Mouse (Mus musculus) layer of hippocampus, adult 8-10 months (tissue): Measurements from ENCODE around the gene Arl4c. TPM values are rescaled to one million over a fixed set of nuclear protein-coding genes. Genes with fewer than 3 reads are reported as not detected.
A peak's percentile ranks its signal among the peaks of the same experiment; 100 is the strongest.
"Not testable (repeated sequence)": the region's sequence is repeated elsewhere in the genome, so short reads cannot be mapped to it uniquely, and the experiment has no call there.

Source experiments
- DNase-seq, 2 experiments: peaks; one replicate each; pipeline ENCODE4 v3.0.0; 2022; ENCODE audit warnings: low spot score in 2 of 2
- total RNA-seq, 4 experiments: library from RNA; stranded (reverse); gene quantifications; 2 replicates each; pipeline ENCODE4 v1.2.4; 2022

The Arl4c gene
- total RNA-seq, 4 experiments from 2014 or later: 31.3 to 41.3 (median 34.3) TPM

DNA sequence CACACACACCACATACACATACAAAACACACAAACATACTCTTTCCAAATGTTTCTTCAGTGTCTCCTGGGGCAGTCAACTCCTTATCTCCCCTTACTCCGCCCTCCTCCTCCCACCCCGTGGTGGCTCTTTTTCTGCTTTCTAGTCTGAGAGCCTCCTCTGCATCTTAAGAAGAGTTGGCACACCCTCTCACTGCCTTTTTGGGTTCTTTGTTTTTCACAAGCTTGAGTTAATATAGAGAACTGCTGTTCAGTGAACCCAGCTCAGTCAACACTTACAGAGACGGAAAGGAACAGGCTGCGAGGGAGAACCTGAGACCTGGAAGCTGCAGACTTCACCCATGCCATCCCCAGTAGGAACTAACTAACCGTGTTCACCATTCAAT, 45.9 kb downstream of the Arl4c start:
- no peak for DNase-seq

DNA sequence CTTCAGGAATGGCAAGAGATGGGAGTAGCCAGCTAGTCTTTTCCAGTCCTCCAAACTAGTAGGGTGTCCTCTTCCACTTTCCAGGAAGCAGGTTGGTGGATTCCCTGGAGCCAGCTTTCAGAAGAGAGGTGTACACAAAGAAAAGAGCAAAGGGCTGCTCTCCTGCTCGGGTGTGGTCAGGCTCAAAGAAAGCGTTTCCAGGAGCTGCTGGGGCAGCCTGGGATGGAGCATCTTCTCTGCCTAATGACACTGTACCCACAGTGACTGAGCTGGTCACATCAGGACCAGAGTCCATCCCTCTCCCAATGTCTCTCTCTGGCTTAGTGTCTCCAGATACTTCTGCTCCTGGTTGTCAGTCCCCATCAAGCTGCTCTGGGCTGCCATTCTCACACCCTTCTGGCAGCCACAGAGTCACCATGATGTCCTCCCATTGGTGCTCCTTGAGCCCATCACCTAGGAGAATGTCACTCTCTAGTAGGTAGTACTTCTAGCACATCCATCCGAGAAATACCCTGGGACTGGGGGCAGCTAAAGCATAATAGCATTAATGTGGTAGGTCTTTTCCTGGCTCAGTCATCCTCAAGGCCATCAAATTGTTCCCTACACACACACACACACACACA, 46.4 kb downstream of the Arl4c start:
- no peak for DNase-seq

DNA sequence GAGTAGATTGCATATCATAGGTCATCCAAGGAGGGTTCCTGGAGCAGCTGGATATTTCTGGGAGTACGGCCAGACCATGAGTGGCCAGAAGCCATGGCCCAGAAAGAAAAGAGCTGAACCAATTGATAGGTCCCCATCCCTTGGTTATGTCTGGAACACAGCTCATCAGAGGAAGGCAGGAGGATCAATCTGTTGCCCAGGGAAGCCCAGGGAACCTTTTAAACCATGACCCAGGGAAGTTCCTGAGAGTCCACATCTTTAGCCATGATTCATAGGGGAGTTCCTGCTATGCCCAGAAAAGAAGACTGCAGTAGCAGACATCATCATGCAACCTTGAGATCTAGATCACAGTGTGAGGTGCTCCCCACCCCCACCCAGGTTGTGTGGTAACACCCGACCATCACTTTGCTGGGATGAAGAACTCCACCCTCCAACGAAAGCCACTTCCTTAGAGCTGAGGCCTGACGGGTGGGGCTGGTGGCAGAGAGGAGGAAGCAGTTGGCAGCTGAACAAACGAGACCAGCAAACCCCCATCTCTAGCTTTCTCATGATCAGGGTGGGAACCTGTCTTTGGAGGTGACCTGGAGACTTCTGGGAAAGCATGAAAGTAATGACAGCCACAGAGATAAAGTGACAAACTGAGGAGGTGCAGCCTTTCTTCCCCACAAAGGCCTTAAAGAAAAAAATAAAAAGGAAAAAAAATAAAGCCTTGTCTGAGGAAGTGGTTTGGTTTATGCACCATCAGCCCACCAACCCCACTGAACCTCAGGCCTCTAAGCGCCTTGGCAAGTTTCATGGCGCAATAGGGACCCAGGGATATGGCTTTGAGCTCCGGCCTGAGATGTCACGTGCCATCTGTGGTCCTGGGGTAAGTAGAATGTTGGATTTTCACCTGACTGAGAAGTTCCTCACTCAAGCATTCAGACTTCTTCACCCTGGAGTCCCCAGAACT, 47.2 kb downstream of the Arl4c start:
- DNase-seq: no peak

DNA sequence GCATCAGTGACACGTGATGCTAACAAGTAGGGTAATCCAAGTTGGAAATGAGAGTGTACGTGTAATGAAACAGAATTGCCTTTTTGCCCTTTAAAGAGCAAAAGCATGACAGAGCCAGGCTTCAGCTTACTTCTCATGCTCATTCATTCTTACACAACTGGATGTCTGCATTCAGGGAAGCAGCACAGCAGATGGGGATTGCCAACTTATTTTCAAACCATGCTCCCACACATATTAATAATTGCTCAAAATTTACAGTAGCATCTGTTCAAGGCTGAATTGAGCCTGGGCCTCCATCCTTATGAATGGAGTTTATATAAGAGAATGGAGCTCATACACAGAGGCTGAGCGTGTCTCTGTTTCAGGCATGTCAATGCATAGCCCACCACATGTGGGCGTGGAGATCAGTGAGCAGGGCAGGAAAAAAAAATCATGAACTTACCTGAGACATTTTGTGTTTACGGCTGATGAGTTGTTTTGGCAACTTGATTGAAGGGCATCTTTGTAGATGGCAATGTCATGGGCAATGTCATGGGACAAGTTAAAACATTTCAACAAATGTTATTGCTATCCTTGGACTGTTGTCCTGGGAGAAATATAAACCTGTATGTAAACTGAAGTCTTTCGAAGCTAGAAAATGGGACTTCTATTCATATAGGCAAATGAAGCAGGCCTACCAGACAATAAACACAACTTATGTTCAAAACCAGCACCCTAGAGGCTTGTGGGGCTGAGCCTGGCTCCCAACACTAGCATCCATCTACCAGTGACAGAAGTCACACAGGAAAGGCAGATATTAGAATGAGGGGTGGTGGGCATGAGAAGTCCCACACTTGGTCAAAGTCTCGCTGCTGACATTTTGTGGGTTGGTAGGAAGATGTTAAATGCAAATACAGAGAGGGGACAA, 48.2 kb downstream of the Arl4c start:
- peak; percentile 39 to 40 for DNase-seq

DNA sequence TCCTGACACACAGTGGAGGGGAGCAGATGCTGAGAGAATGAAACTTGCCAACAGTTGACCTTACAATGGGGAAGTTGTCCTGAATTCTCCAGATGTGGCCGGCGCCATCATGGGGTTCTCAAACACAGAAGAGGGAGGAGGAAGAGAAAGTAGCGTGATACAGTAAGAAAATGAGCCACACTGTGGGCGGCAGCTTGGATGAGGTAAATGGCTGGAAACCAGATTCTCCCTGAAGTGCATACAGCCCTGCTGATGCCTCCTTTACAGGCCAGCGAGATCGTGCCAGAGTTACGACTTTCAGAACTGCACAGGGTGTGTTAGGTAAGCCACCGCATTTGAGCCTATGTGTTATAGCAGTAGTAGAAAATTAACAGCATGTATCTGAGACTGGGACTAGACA, 49.3 kb downstream of the Arl4c start:
- DNase-seq: no peak

DNA sequence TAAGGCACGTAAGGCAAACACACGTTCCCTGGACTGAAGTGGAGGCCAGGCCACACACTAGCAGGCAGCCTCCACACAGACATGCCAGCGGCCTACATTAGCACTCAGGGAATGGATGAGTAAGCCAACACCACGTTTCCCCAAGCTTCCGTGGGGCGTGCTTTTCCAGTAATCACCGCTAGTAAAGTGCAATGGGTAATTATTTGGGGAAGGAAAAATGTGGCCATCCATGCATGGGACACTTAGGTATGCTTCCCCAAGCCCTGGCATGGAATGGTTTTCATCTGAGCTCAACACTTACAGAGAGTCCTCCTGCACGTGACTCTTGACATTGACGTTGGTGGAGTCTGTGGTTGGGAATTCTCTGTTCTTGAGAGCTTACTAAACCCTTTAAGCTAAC, 50.4 kb downstream of the Arl4c start:
- no peak for DNase-seq

DNA sequence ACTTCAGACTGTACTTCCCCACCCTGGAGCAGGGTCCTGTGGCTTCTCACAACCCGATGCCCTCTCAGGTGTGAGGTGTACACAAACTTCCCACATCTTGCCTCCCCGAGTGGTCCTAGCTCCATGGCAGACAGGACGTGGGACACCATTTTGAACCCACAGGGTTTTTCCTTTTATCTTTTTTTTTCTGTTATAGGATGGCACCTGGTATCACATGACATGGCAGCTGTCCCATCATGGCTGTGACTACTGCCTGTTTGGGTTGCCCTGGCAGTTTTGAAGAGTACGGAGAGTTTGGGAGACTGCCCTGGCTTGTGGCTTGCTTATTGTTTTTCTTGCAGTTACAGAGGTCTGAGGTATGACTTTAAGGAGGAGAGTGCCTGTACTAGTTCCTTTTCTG, 53.3 kb downstream of the Arl4c start:
- no peak for DNase-seq

DNA sequence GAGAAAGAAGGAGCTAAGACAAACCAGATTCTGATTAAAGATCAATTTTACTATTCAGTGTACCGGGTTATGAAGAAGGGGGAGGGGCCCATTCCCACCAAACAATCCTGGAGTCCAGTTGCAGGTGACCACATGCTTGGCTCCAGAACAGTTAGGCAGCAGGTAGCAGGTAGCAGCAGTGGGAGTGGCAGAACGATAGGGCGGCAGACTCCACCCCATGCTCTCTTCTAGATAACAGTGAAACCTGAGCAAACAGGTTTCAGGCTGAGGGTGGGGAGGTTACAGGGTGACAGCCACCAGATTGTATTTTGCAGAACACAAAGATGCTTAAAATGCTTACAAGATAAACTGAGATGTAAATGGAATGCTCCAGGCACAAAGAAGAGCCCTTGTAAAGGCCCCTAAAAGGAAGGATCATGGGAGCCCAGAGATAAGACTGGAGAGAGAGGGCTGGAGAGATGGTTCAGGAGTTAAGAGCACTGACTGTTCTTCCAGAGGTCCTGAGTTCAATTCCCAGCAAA, 56.4 kb downstream of the Arl4c start:
- DNase-seq: no peak

DNA sequence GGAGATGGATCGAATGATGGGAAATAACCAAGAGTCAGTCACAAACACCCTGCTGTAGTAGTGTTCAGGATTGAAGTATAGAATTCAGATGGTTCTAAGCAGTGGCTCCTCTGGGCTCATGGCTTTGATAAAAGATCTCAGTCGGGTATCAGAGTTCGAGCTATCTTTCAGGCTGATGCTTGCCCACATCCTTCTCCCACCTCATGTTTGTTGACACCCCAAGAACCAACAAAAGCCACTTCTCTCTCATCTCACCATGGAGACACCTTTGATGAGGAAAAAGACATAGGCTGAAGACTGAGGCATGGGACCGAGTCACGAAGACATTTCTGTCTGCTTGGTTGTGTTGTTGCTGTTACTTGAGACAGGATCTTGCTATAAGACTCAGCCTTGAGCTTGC, 57.6 kb downstream of the Arl4c start:
- no peak for DNase-seq

DNA sequence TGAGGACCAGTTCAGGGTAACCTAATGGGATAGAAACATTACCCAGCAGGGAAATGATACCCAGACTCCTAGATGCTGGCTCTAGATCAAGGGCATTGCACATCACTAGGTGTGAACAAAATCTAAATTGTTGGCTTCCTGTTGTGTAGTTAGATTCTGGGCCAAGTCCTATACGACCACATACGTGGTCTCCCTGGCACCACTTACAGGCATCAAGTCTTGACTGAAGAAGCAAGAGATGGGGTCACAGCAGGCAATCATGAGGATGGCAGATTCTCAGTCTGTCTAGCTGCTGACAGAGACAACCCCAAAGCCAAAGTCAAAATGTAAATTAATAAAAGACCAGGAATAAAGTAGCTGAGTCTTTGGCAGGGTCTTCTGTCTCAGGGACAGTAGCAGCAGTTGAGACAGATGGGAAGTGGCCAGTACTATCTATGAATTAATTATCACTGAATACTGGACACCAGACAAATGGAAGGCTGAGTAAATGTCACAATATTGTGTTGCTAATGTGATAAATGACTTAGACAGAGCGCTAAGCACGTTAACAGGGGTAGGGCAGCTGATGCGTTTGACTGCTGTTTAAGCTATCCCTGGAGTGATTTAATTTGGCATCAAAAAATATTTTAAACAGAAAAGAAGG, 58.7 kb downstream of the Arl4c start:
- DNase-seq: no peak

DNA sequence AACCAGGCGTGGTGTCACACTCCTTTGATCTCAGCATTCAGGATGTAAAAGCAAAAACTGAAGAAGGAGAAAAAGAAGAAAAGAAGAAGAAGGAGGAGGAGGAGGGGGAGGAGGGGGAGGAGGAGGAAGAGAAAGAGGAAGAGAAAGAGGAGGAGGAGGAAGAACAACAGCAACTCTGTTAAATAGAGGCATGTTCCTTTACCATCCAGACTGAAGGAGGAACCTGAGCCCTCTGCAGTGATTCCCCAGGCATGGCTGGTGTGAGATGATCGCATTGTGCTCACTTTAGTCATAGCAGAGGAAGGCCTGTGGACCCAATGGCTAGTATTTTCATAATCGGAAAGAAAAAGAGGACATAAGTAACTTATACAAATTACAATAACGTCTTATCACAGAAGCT, 59.3 kb downstream of the Arl4c start:
- no peak for DNase-seq

DNA sequence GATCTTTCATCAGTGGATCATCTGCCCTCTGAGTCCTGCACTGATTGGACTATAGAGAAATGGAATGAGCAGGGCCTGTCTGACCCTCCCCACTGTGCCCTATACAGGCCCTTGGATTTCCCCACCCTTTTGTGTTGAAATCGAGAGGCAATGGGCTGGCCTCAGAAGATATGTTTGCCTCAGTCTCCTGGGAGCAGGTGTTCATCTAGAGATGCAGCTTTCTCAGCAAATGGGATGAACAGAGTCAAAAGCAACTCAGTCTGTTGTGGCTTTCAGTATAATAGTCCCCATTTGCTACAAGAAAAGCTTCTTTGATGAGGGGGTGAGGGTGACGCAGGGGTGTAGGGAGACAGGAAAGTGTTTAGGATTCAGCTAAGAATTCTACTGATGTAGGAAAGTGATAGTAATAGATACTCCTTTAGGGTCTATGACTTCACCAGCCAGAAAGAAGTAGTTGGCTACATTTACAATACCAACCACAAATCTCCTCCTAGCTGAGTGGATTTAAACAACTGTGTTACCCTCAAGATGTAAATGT, 60.3 kb downstream of the Arl4c start:
- no peak for DNase-seq

DNA sequence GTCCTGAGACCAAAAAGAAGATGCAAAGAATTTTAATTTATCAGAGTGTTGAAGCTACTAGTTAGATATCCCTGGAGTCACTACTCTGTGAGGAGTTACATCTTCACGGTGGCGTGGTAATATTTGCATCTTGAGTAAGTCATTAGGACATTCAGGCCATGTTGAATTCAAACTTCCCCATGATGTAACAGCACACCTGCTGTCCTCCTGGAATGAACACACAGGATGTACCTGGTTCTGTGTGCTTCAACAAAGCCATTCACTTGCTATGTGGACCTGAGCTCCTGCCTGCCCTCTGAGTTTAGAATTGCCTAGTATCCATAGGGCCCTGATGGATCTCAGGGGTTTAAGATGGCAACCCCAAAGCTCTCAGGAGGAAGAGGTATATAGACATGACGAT, 60.8 kb downstream of the Arl4c start:
- DNase-seq: no peak

DNA sequence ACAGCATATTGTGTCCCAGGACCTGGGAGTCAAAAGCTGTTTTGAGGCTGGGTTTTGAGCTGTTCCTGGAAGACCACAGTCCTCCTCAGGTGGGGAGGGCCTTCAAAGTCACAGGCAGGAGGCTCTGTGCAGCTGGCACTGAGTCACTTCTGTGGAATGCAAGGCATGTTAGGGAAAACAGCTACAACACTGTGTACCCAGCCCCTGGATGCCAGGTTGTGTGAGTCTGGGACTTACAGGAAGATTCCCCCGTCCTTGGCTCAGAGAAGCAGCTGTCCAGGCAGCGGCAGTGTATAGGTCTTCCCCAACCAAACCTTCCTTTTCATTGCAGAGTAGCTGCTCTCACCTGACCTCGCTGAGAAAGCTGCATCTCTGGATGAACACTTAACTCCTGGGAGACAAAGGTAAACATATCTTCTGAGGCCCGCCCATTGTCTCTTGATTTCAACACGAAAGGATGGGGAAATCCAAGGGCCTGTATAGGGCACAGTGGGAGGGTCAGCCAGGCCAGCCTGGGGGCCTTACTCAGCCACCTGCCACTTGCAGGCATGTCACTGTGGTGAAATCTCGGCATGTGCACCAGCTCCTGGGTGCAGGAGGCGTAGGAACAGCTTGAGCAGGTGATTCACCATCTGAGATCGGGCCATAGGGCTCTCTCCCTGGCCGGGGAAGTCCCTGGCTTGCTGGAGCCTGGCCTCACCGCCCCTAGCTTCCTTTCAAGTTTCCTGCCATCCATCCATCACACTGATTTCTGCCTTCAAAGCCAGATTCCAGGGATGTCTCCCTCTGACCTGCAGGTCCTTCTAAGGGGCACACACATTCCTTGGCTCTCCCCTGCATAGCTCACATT, 62.4 kb downstream of the Arl4c start:
- no peak for DNase-seq

DNA sequence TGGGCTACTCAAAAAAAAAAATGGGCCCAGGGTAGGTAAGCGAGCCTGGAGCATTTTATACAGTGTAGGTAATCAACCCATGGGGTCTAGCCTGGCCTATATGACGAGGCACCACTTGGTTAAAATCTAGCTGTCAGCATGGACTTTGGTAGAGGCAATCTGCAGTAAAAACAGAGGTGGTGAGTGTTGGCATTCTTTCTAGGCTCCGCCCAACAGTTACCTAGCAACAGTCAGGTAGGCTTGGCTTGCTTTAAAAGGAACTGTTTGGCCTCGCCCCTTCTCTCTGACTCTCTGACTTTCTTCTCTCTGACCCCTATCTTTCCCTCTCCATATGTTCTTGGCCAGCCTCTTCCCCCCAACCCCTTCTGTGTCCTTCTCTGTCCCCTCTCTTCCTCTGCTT, 63.4 kb downstream of the Arl4c start:
- DNase-seq: no peak

DNA sequence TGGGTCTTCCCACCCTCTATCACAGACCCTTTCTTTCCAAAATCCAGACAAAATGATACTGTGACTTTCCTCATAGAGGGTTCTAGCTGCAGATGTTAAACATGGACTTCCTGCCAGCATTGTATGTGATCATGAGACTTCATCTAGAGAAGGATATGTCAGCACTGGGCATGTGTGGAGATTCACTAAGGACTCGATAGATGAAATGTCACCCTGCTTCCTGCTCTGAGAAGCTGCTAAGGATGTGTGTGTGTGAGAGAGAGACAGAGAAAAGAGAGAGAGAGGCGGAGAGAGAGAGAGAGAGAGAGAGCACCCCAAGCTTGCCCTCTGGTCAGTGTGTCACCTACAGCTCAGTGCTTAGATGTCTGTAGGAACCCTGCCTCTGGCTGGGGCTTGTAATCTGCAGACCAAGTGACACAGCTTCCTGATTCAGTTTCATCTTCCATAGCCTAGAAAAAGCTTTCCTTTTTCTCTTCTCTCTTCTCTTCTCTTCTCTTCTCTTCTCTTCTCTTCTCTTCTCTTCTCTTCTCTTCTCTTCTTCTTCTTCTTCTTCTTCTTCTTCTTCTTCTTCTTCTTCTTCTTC, 65.4 kb downstream of the Arl4c start:
- DNase-seq: not testable (repeated sequence)

DNA sequence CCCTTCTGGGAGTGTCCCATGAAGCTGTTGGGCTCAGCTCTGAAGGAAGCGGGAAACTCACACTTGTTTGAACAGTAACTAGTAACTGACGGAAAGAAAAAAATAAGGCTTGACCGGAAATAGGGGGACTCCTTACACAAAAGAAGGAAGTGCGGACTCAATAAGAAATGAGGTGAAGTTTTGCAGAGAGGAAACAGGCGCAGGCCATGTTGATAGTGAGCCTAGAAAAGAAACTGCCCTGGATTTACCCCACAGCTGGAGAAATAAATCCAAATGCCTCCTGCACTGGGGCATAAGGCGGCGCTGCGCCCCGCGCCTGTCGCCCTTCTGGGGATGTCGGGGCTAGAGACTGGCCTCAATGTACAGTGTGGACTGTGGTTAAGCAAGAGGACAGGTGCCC, 66.4 kb downstream of the Arl4c start:
- DNase-seq: no peak

DNA sequence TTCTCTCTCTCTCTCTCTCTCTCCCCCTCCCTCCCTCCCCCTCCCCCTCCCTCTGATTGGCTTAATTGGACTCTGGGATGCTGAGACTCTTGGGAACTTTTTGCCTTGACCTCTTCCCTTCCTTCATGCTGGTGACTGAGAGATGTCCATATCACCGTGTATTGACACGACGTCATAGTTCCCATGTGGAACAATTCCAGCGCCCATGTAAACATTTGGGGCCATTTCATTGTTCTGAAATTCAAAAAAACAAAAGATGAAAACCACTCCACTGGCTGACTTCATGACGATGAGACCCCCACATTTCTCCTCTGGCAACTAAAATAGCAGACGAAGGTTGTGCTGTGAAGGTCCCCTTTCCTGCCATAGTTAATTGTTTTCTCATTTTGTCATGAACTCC, 69.2 kb downstream of the Arl4c start:
- no peak for DNase-seq

DNA sequence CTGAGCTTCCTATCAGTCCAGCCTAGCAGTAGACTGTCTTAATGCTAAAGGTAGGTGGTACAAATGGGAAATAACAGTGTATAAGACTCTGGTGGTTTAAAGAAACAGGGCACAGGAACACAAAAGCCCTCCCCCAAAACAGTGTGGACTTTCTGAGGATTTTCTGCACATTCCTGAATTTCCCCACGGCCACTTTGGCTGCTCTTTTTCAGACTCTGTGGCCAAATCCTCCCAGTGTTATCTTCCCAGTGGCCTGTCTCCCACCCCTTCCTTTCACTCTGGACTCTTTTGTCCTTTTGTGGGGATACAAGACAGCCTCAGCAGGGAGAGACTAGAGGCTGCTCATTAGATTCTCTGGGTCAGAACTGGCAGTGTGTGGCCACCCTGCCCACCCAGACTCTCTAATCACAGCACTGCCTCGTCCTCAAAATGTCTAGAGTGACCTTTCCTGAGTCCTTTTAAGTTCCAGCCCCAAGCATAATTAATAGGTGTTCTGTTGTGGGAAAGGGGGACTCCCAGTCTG, 72.0 kb downstream of the Arl4c start:
- no peak for DNase-seq
